Mouse (Mus musculus) kidney, adult 2 months (tissue): ENCODE measurements at regions not wholly inside any gene's neighbourhood (a gene's known extent, or its start where the extent isn't known, plus 50 kb on each side); places are given as distances from the start of the nearest gene placed in this dataset.

Experiments used
- DNase-seq: peaks from one replicate; pipeline ENCODE4 v3.0.0; 2021
- H3K27ac ChIP-seq: fragments of 200-500 bp; 2 replicates; pipeline ENCODE4 v1.5.1; 2012; ENCODE audit warnings: low read depth, low read length, control low read depth, inconsistent platforms; ENCODE audit not compliant: insufficient read depth
- H3K27me3 ChIP-seq: fragments of 200-500 bp; replicated peaks from 2 replicates; pipeline ENCODE4 v1.6.1; 2012; ENCODE audit warnings: mild to moderate bottlenecking, moderate library complexity, low read length, inconsistent platforms; ENCODE audit not compliant: control insufficient read depth, insufficient read depth
- H3K36me3 ChIP-seq: fragments of 200-500 bp; 2 replicates; pipeline ENCODE4 v1.6.1; 2012; ENCODE audit warnings: mild to moderate bottlenecking, moderate library complexity, low read length, inconsistent platforms; ENCODE audit not compliant: control insufficient read depth, insufficient read depth
- H3K4me1 ChIP-seq: fragments of 200-500 bp; 2 replicates; pipeline ENCODE4 v1.6.1; 2011; ENCODE audit warnings: low read length; ENCODE audit not compliant: control insufficient read depth, insufficient read depth
- H3K4me3 ChIP-seq: fragments of 200-500 bp; 2 replicates; pipeline ENCODE4 v1.5.1; 2011; ENCODE audit warnings: mild to moderate bottlenecking, low read depth, low read length, control low read depth; ENCODE audit not compliant: insufficient read depth
- CTCF ChIP-seq: fragments of 200-500 bp; conservative IDR thresholded peaks from 2 replicates; pipeline ENCODE4 v1.5.1; 2011; ENCODE audit warnings: low read depth, mild to moderate bottlenecking, control low read depth, low read length, moderate library complexity, mixed read lengths; ENCODE audit not compliant: insufficient read depth, insufficient read length
- POLR2A ChIP-seq: fragments of 200-500 bp; IDR thresholded peaks from one replicate; pipeline ENCODE4 v1.6.1; 2011; ENCODE audit warnings: low read depth, low read length, control low read depth
- WGBS: fragments of 180-500 bp; shearing (Covaris S2); methylation state at CpG from one replicate; pipeline ENCODE4 v1.1.7; 2018; 5-methylcytosine and 5-hydroxymethylcytosine counted together

- no peaks in the 10 kb centered on the region for H3K27me3 ChIP-seq
- H3K36me3 ChIP-seq: no peaks in the 10 kb centered on the region
- WGBS: 55% methylated on average over 4 of the region's 4 CpGs
- no peaks in the 10 kb centered on the region for H3K4me1 ChIP-seq
- no peak overlapping the region for H3K27ac ChIP-seq
- TF ChIP-seq CTCF: no peak
- TF ChIP-seq POLR2A: no peak
- peak; percentile 38 for DNase-seq
- H3K4me3 ChIP-seq: no peak overlapping the region
These were observed 138.8 kb upstream of the Gpc5 start for GRCm38 (mm10) chr14:114953070-114953665.

GRCm38 (mm10) chr14:114954287-114954686 lies 137.7 kb upstream of the Gpc5 start:
- TF ChIP-seq POLR2A: no peak
- TF ChIP-seq CTCF: no peak
- WGBS: 79% methylated on average over 4 of the region's 4 CpGs
- Histone ChIP-seq H3K4me1 (no peaks in the 10 kb centered on the region), H3K27ac (no peak overlapping the region), H3K4me3 (no peak overlapping the region), H3K36me3 (no peaks in the 10 kb centered on the region), H3K27me3 (no peaks in the 10 kb centered on the region)
- no peak for DNase-seq

GRCm38 (mm10) chr14:114955572-114955971 lies 136.4 kb upstream of the Gpc5 start:
- Histone ChIP-seq H3K27me3 (no peaks in the 10 kb centered on the region), H3K4me1 (no peaks in the 10 kb centered on the region), H3K36me3 (no peaks in the 10 kb centered on the region), H3K4me3 (no peak overlapping the region), H3K27ac (no peak overlapping the region)
- 46% methylated on average over 2 of the region's 2 CpGs for WGBS
- peak; percentile 25 for DNase-seq
- no peak for TF ChIP-seq CTCF
- no peak for TF ChIP-seq POLR2A

GRCm38 (mm10) chr14:114960273-114960672 lies 131.7 kb upstream of the Gpc5 start:
- Histone ChIP-seq H3K27me3 (no peaks in the 10 kb centered on the region), H3K4me1 (no peaks in the 10 kb centered on the region), H3K36me3 (no peaks in the 10 kb centered on the region), H3K4me3 (no peak overlapping the region), H3K27ac (no peak overlapping the region)
- no peak for DNase-seq
- WGBS: 61% methylated on average over 5 of the region's 5 CpGs
- TF ChIP-seq POLR2A (no peak), CTCF (no peak)

GRCm38 (mm10) chr14:114965941-114966340 lies 126.1 kb upstream of the Gpc5 start:
- Histone ChIP-seq H3K36me3 (no peaks in the 10 kb centered on the region), H3K27ac (no peak overlapping the region), H3K27me3 (no peaks in the 10 kb centered on the region), H3K4me1 (no peaks in the 10 kb centered on the region), H3K4me3 (no peak overlapping the region)
- WGBS: 52% methylated on average over 3 of the region's 3 CpGs
- no peak for DNase-seq
- TF ChIP-seq CTCF: no peak

- 94% methylated on average over 3 of the region's 3 CpGs for WGBS
- Histone ChIP-seq H3K27me3 (no peaks in the 10 kb centered on the region), H3K4me3 (no peak overlapping the region), H3K4me1 (no peaks in the 10 kb centered on the region), H3K36me3 (no peaks in the 10 kb centered on the region), H3K27ac (no peak overlapping the region)
- no peak for TF ChIP-seq CTCF
- DNase-seq: no peak
These were observed 123.0 kb upstream of the Gpc5 start for GRCm38 (mm10) chr14:114969020-114969419.

- Histone ChIP-seq H3K4me3 (no peak overlapping the region), H3K4me1 (no peaks in the 10 kb centered on the region), H3K36me3 (no peaks in the 10 kb centered on the region), H3K27ac (no peak overlapping the region), H3K27me3 (no peaks in the 10 kb centered on the region)
- TF ChIP-seq CTCF: no peak
- TF ChIP-seq POLR2A: no peak
- 52% methylated on average over 3 of the region's 3 CpGs for WGBS
- DNase-seq: no peak
These were observed 110.9 kb upstream of the Gpc5 start for GRCm38 (mm10) chr14:114981120-114981519.

- Histone ChIP-seq H3K4me3 (no peak overlapping the region), H3K4me1 (no peaks in the 10 kb centered on the region), H3K36me3 (no peaks in the 10 kb centered on the region), H3K27me3 (no peaks in the 10 kb centered on the region), H3K27ac (no peak overlapping the region)
- DNase-seq: no peak
- no peak for TF ChIP-seq CTCF
- TF ChIP-seq POLR2A: no peak
- 83% methylated on average over 2 of the region's 2 CpGs for WGBS
These were observed 88.8 kb upstream of the Gpc5 start for GRCm38 (mm10) chr14:115003223-115003622.
